Mouse (Mus musculus) CH12.LX (cell line): ENCODE data around the gene Anks1b. TPM values are rescaled to one million over a fixed set of nuclear protein-coding genes. Genes with fewer than 3 reads are reported as not detected.

Source experiments
- DNase-seq: peaks from one replicate; pipeline ENCODE4 v3.0.0-alpha.2; 2013; ENCODE audit errors: extremely low read depth
- H3K27ac ChIP-seq: 2 replicates; pipeline ENCODE4 v1.5.1; 2012; ENCODE audit warnings: low read depth, mild to moderate bottlenecking, control low read depth, moderate library complexity; ENCODE audit not compliant: insufficient read depth
- H3K27me3 ChIP-seq: replicated peaks from 2 replicates; pipeline ENCODE3; 2012; ENCODE audit warnings: inconsistent platforms
- H3K36me3 ChIP-seq, 2 experiments: replicated peaks in 1 of 2; 2 replicates each; pipeline versions ENCODE3 to v1.6.1; 2012; ENCODE audit warnings: inconsistent platforms in 1 of 2, low read length in 1 of 2, mild to moderate bottlenecking in 1 of 2, mixed read lengths in 1 of 2, moderate library complexity in 1 of 2; ENCODE audit not compliant: control insufficient read depth in 1 of 2, insufficient read depth in 1 of 2
- H3K4me1 ChIP-seq, 2 experiments: 2 replicates each; pipeline ENCODE4 v1.6.1; 2012; ENCODE audit warnings: inconsistent platforms in 1 of 2, moderate library complexity in 1 of 2; ENCODE audit not compliant: insufficient read depth in 2 of 2, control insufficient read depth in 1 of 2
- H3K4me2 ChIP-seq: 2 replicates; pipeline ENCODE4 v1.6.1; 2012; ENCODE audit warnings: low read depth, mild to moderate bottlenecking, control low read depth; ENCODE audit not compliant: poor library complexity, insufficient read depth, severe bottlenecking
- H3K4me3 ChIP-seq, 3 experiments: fragments of 150-350 bp in 1 of 3; sonication (generic) in 1 of 3; replicated peaks in 1 of 3; 2 replicates each; pipeline versions ENCODE3 to v1.5.1; 2011 to 2012; ENCODE audit warnings: low read depth in 2 of 3, low read length in 2 of 3, mild to moderate bottlenecking in 2 of 3, moderate library complexity in 2 of 3, control low read depth in 1 of 3, improper control_type of control experiment in 1 of 3, inconsistent platforms in 1 of 3, mixed read lengths in 1 of 3; ENCODE audit not compliant: poor library complexity in 1 of 3
- H3K79me2 ChIP-seq: replicated peaks from 2 replicates; pipeline ENCODE4 v1.6.1; 2012; ENCODE audit warnings: mild to moderate bottlenecking, moderate library complexity; ENCODE audit not compliant: control insufficient read depth, poor library complexity, insufficient read depth, severe bottlenecking; ENCODE audit errors: extremely low read depth
- H3K9ac ChIP-seq: 2 replicates; pipeline ENCODE4 v1.6.1; 2012; ENCODE audit warnings: low read depth, mild to moderate bottlenecking, control low read depth, moderate library complexity; ENCODE audit not compliant: insufficient read depth
- H3K9me3 ChIP-seq: replicated peaks from 2 replicates; pipeline ENCODE3; 2012; ENCODE audit warnings: low read length, inconsistent platforms, mixed read lengths
- BHLHE40 ChIP-seq: IDR thresholded peaks from 2 replicates; pipeline ENCODE4 v1.6.1; 2011; ENCODE audit warnings: mild to moderate bottlenecking, low read depth, low read length, improper control_type of control experiment
- CHD2 ChIP-seq: IDR thresholded peaks from 2 replicates; pipeline ENCODE4 v1.6.1; 2011; ENCODE audit warnings: low read length, improper control_type of control experiment
- ELF1 ChIP-seq: IDR thresholded peaks from 2 replicates; pipeline ENCODE4 v1.6.1; 2014; ENCODE audit warnings: low read depth, mild to moderate bottlenecking, inconsistent platforms, low read length, improper control_type of control experiment
- EP300 ChIP-seq: IDR thresholded peaks from 2 replicates; pipeline ENCODE4 v1.6.1; 2011; ENCODE audit warnings: low read length, improper control_type of control experiment
- GABPA ChIP-seq: IDR thresholded peaks from 2 replicates; pipeline ENCODE4 v1.6.1; 2012; ENCODE audit warnings: low read depth, low read length, improper control_type of control experiment, inconsistent platforms; ENCODE audit not compliant: insufficient replicate concordance
- JUN ChIP-seq: IDR thresholded peaks from 2 replicates; pipeline ENCODE4 v1.6.1; 2011; ENCODE audit warnings: low read depth, mild to moderate bottlenecking, low read length, improper control_type of control experiment, moderate library complexity; ENCODE audit not compliant: insufficient read depth
- KAT2A ChIP-seq: IDR thresholded peaks from 2 replicates; pipeline ENCODE4 v1.6.1; 2012; ENCODE audit warnings: low read length, improper control_type of control experiment, inconsistent platforms; ENCODE audit not compliant: insufficient replicate concordance
- MAX ChIP-seq: IDR thresholded peaks from 2 replicates; pipeline ENCODE4 v1.6.1; 2011; ENCODE audit warnings: low read length, improper control_type of control experiment
- MAZ ChIP-seq: IDR thresholded peaks from 2 replicates; pipeline ENCODE4 v1.6.1; 2012; ENCODE audit warnings: low read depth, mild to moderate bottlenecking, inconsistent platforms, low read length, improper control_type of control experiment, moderate library complexity
- MEF2A ChIP-seq: IDR thresholded peaks from 2 replicates; pipeline ENCODE4 v1.6.1; 2014; ENCODE audit warnings: low read depth, mild to moderate bottlenecking, inconsistent platforms, low read length, improper control_type of control experiment, borderline replicate concordance
- MXI1 ChIP-seq: IDR thresholded peaks from 2 replicates; pipeline ENCODE4 v1.6.1; 2011; ENCODE audit warnings: mild to moderate bottlenecking, low read depth, low read length, improper control_type of control experiment
- MYC ChIP-seq: IDR thresholded peaks from 2 replicates; pipeline ENCODE4 v1.6.1; 2011; ENCODE audit warnings: low read depth, mild to moderate bottlenecking, improper control_type of control experiment, low read length
- NELFE ChIP-seq: IDR thresholded peaks from 2 replicates; pipeline ENCODE4 v1.6.1; 2011; ENCODE audit warnings: low read depth, low read length, improper control_type of control experiment
- NRF1 ChIP-seq: IDR thresholded peaks from 2 replicates; pipeline ENCODE4 v1.6.1; 2014; ENCODE audit warnings: low read depth, mild to moderate bottlenecking, inconsistent platforms, low read length, improper control_type of control experiment, moderate library complexity
- PAX5 ChIP-seq: IDR thresholded peaks from 2 replicates; pipeline ENCODE4 v1.6.1; 2012; ENCODE audit warnings: low read length, inconsistent platforms, mixed read lengths
- POLR2A ChIP-seq: IDR thresholded peaks from 2 replicates; pipeline ENCODE4 v1.6.1; 2011; ENCODE audit warnings: low read depth, mild to moderate bottlenecking, improper control_type of control experiment, low read length
- POLR2AphosphoS2 ChIP-seq: IDR thresholded peaks from 2 replicates; pipeline ENCODE4 v1.6.1; 2011; ENCODE audit warnings: low read depth, low read length, improper control_type of control experiment
- SIN3A ChIP-seq: IDR thresholded peaks from 2 replicates; pipeline ENCODE4 v1.6.1; 2012; ENCODE audit warnings: low read length, improper control_type of control experiment, inconsistent platforms
- TBP ChIP-seq: conservative IDR thresholded peaks from 2 replicates; pipeline ENCODE4 v1.6.1; 2011; ENCODE audit warnings: low read depth, low read length, improper control_type of control experiment
- TCF12 ChIP-seq: IDR thresholded peaks from 2 replicates; pipeline ENCODE4 v1.6.1; 2014; ENCODE audit warnings: low read depth, mild to moderate bottlenecking, inconsistent platforms, low read length, improper control_type of control experiment
- USF1 ChIP-seq: IDR thresholded peaks from 2 replicates; pipeline ENCODE4 v1.6.1; 2014; ENCODE audit warnings: low read depth, mild to moderate bottlenecking, inconsistent platforms, low read length, improper control_type of control experiment
- USF2 ChIP-seq: conservative IDR thresholded peaks from 2 replicates; pipeline ENCODE4 v1.6.1; 2011; ENCODE audit warnings: low read depth, low read length, improper control_type of control experiment
- ZKSCAN1 ChIP-seq: IDR thresholded peaks from 2 replicates; pipeline ENCODE4 v1.6.1; 2012; ENCODE audit warnings: low read depth, inconsistent platforms, low read length, improper control_type of control experiment, borderline replicate concordance
- ZMIZ1 ChIP-seq: IDR thresholded peaks from 2 replicates; pipeline ENCODE4 v1.6.1; 2012; ENCODE audit warnings: low read depth, mild to moderate bottlenecking, inconsistent platforms, low read length, improper control_type of control experiment
- ZNF384 ChIP-seq: IDR thresholded peaks from 2 replicates; pipeline ENCODE4 v1.6.1; 2012; ENCODE audit warnings: low read depth, low read length, improper control_type of control experiment, inconsistent platforms
- dilution Hi-C: fragments of 300-500 bp; cut with MboI; formaldehyde crosslinking; loops from 2 replicates; pipeline ENCODE4 v1.14.3; 2020; ENCODE audit warnings: low sequenced_read_pairs; ENCODE audit not compliant: extremely low pct_unique_long_range_greater_than_20kb, extremely low pct_ligation_motif_present
- in situ Hi-C: fragments of 300-500 bp; cut with MboI; formaldehyde crosslinking; loops from 3 replicates; pipeline ENCODE4 v1.14.3; 2019; ENCODE audit warnings: low sequenced_read_pairs, low pct_ligation_motif_present, low pct_unique_long_range_greater_than_20kb, mixed read lengths
- polyA plus RNA-seq: library from polyadenylated mRNA; unstranded; fragments of >175 nt; gene quantifications from 2 replicates; pipeline ENCODE4 v1.2.1, GENCODE M21; 2012; ENCODE audit warnings: low read depth; ENCODE audit not compliant: insufficient read length
- total RNA-seq, 2 experiments: library from RNA; depleted of rRNA; stranded (reverse); fragments of 300-350 nt in 1 of 2; fragments of >200 nt in 1 of 2; gene quantifications; 2 replicates each; pipeline ENCODE4 v1.2.3; 2012 to 2014

Gene Anks1b
- total and polyA plus RNA-seq, 3 experiments: 0.17 TPM; not detected in 2

DNA sequence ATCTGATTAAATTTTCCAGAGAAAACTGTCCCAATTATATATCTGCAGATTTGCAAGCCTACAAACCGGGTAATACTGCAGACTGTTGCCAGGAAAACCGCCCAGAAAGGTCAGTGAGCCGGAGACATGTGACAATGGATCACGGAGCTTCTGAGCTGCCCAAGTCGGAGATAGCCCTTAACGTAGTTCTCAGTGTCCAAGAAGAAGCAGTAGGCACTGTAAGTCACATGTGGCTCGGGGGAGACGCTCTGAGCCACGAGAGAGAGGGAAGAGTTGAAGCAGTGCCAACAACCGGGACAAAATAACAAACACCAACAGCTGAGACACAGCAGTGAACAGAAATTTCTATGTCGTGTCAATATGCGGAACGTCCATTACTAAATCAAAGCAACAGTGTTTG lies 1128.1 kb downstream of the Anks1b start:
- Histone ChIP-seq H3K27ac (no peak overlapping the region), H3K27me3 (no peaks in the 10 kb centered on the region), H3K36me3 (peaks cover 33 to 59% of the 10 kb centered on the region in 2 experiments), H3K79me2 (no peaks in the 10 kb centered on the region), H3K9ac (no peak overlapping the region), H3K4me1 (peaks cover 0 to 9% of the 10 kb centered on the region in 2 experiments; a peak in 2 of 4 replicates), H3K4me2 (no peak overlapping the region), H3K9me3 (no peaks in the 10 kb centered on the region), H3K4me3 (no peak overlapping the region)
- dilution Hi-C loops: no loop called here
- in situ Hi-C loops: no loop called here
- TF ChIP-seq CHD2: no peak
- no peak for TF ChIP-seq KAT2A
- no peak for TF ChIP-seq MXI1
- TF ChIP-seq POLR2A: no peak
- no peak for TF ChIP-seq NRF1
- TF ChIP-seq BHLHE40: no peak
- no peak for TF ChIP-seq MAX
- TF ChIP-seq ZMIZ1: no peak
- TF ChIP-seq NELFE: no peak
- no peak for TF ChIP-seq POLR2AphosphoS2
- TF ChIP-seq SIN3A: no peak
- no peak for TF ChIP-seq TBP
- no peak for TF ChIP-seq MEF2A
- no peak for TF ChIP-seq ZKSCAN1
- no peak for TF ChIP-seq JUN
- TF ChIP-seq ZNF384: no peak
- no peak for TF ChIP-seq ELF1
- no peak for TF ChIP-seq EP300
- no peak for DNase-seq

DNA sequence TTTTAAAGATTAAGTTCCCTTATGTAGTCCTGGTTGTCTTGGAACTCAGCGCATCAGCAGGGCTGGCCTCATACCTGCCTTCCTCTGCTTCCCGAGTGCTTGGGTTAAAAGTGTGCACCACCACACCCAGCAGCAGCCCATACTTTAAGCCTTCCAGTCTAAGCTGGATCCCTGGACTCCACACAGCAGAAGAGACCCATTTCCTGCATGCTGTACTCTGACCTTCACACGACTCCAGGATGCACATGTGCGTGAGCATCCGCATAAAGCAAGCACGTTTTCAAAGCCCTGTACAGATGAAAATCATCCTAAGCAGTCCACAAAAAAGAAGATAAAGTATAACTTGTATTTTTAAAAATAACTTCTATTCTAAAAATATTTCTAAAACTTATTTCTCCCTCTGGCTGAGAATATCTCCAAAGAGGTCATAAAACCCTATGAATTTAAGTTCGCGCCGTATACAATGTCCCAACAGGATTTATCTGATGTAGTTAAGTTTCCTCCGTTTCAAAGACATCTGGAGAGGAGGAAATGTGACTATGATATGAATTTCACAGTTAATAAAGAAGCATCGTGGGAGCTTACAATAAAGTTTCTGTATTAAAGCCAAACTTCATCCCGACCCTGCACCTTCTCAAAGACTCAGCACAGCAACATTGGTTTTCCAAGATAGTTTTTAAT lies 1132.7 kb downstream of the Anks1b start:
- in situ Hi-C loops: no loop called here

More for the DNA sequence above, 1132.7 kb downstream of the Anks1b start:
- peaks cover 0 to 9% of the 10 kb centered on the region in 2 experiments; a peak in 2 of 4 replicates for H3K4me1 ChIP-seq
- H3K4me3 ChIP-seq: no peak overlapping the region
- no peak overlapping the region for H3K27ac ChIP-seq
- no peaks in the 10 kb centered on the region for H3K27me3 ChIP-seq
- TF ChIP-seq MEF2A (no peak), MAX (no peak), USF2 (no peak), PAX5 (no peak), MXI1 (no peak), JUN (no peak), POLR2AphosphoS2 (no peak), TCF12 (no peak), GABPA (no peak), CHD2 (no peak), MAZ (no peak), MYC (no peak), USF1 (no peak)
- dilution Hi-C loops: no loop called here
- no peaks in the 10 kb centered on the region for H3K9me3 ChIP-seq
- no peak overlapping the region for H3K9ac ChIP-seq
- peaks cover 18 to 41% of the 10 kb centered on the region in 2 experiments for H3K36me3 ChIP-seq
- DNase-seq: no peak
- no peak overlapping the region for H3K4me2 ChIP-seq
- H3K79me2 ChIP-seq: no peaks in the 10 kb centered on the region
